Mouse (Mus musculus) small intestine, adult 2 months (tissue): Measurements from ENCODE around the gene Tex22.

Experiments used
- CTCF ChIP-seq: fragments of 200-500 bp; IDR thresholded peaks from 2 replicates; pipeline ENCODE4 v1.5.1; 2012; ENCODE audit warnings: low read depth, mild to moderate bottlenecking, control low read depth, inconsistent platforms, low read length, moderate library complexity, mixed read lengths; ENCODE audit not compliant: insufficient replicate concordance, insufficient read length; ENCODE audit errors: extremely low read depth
- POLR2A ChIP-seq: fragments of 200-500 bp; IDR thresholded peaks from 2 replicates; pipeline ENCODE4 v1.6.1; 2012; ENCODE audit warnings: low read depth, mild to moderate bottlenecking, control low read depth, inconsistent platforms, low read length, moderate library complexity

DNA sequence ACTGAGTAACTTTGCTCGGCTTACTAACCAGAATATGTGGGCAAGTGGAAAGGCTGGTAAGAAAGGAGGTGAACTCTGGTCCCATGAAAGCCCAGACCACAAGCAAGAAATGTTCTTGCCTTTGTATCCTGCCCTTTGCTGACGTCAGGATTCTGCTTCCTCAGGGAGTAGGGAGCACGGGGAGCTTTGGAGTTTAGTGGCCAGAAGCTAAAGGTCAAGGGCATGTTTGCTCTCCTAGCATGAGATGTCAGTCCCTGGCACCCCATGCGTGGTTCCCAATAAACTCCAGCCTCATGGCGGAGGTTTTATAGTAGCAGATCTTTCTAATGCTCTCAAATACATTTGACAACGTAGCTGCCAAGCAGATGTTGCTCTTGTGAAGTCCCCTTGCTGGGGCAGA is 2.5 kb upstream of the Tex22 start:
- TF ChIP-seq CTCF (no peak), POLR2A (no peak)
